Mouse (Mus musculus) bone marrow, adult 2 months (tissue): Measurements from ENCODE around the gene Ppp3ca.

Experiments used
- CTCF ChIP-seq: fragments of 200-500 bp; IDR thresholded peaks from 2 replicates; pipeline ENCODE4 v1.5.1; 2011; ENCODE audit warnings: low read length, control low read depth; ENCODE audit not compliant: control insufficient read depth, insufficient read depth
- POLR2A ChIP-seq: fragments of 200-500 bp; IDR thresholded peaks from 2 replicates; pipeline ENCODE4 v1.6.1; 2011; ENCODE audit warnings: low read depth, mild to moderate bottlenecking, control low read depth, low read length, borderline replicate concordance; ENCODE audit not compliant: control insufficient read depth

- TF ChIP-seq CTCF (no peak), POLR2A (no peak)
Observed at GRCm38 (mm10) chr3:136977859-136978258, 307.9 kb downstream of the Ppp3ca start.
